Mouse (Mus musculus) cerebellum, adult 9-10 months (tissue): ENCODE data around the gene Gm10100.
"Not testable (repeated sequence)": the region's sequence is repeated elsewhere in the genome, so short reads cannot be mapped to it uniquely, and the experiment has no call there.

Source experiments
- DNase-seq: peaks from one replicate; pipeline ENCODE4 v3.0.0; 2022

Gm10100 gene

GRCm38 (mm10) chr10:77753448-77753847, 27.2 kb downstream of the Gm10100 start:
- DNase-seq = no peak

- DNase-seq = not testable (repeated sequence)
Measured at GRCm38 (mm10) chr10:77759582-77759981, 33.3 kb downstream of the Gm10100 start, which contains the start of gene Gm3233. Gm3233 (minus strand) TSS chr10:77759682.

- DNase-seq = no peak
Measured at GRCm38 (mm10) chr10:77769727-77770126, 43.4 kb downstream of the Gm10100 start.

- DNase-seq = not testable (repeated sequence)
Measured at GRCm38 (mm10) chr10:77771225-77771624, 44.9 kb downstream of the Gm10100 start, which contains the start of gene Gm3238. Gm3238 (minus strand) TSS chr10:77771325.

- not testable (repeated sequence) for DNase-seq
Measured at GRCm38 (mm10) chr10:77772142-77772541, 45.9 kb downstream of the Gm10100 start.
